Mouse (Mus musculus) stomach, embryonic 16.5 days (tissue): ENCODE results near the gene Dvl1. TPM values are rescaled to one million over a fixed set of nuclear protein-coding genes. Genes with fewer than 3 reads are reported as not detected.

Experiments used
- ATAC-seq: fragments of 200-750 bp; cut with Nextera tagmentation; 2 replicates; pipeline ENCODE4 v1.8.0; 2017; ENCODE audit warnings: moderate number of reproducible peaks, moderate TSS enrichment; ENCODE audit not compliant: insufficient read depth, low FRiP score
- H3K27ac ChIP-seq: fragments of 300-500 bp; sonication (generic); 2 replicates; pipeline ENCODE4 v1.5.1; 2014; ENCODE audit warnings: low read length
- H3K27me3 ChIP-seq: fragments of 300-500 bp; sonication (generic); 2 replicates; pipeline ENCODE4 v1.6.1; 2014; ENCODE audit warnings: low read length, control low read depth, mixed read lengths; ENCODE audit not compliant: control insufficient read depth, insufficient read depth
- H3K36me3 ChIP-seq: fragments of 300-500 bp; sonication (generic); 2 replicates; pipeline ENCODE4 v1.6.1; 2014; ENCODE audit warnings: low read length; ENCODE audit not compliant: control insufficient read depth, insufficient read depth
- H3K4me1 ChIP-seq: fragments of 300-500 bp; sonication (generic); 2 replicates; pipeline ENCODE4 v1.6.1; 2014; ENCODE audit warnings: low read length, control low read depth, mixed read lengths; ENCODE audit not compliant: control insufficient read depth, insufficient read depth
- H3K4me2 ChIP-seq: fragments of 300-500 bp; sonication (generic); 2 replicates; pipeline ENCODE4 v1.6.1; 2014; ENCODE audit warnings: low read depth, low read length, mixed read lengths
- H3K4me3 ChIP-seq: fragments of 300-500 bp; sonication (generic); replicated peaks from 2 replicates; pipeline ENCODE4 v1.5.1; 2014; ENCODE audit warnings: mild to moderate bottlenecking, low read length
- H3K9ac ChIP-seq: fragments of 300-500 bp; sonication (generic); 2 replicates; pipeline ENCODE4 v1.6.1; 2014; ENCODE audit warnings: low read length
- H3K9me3 ChIP-seq: fragments of 300-500 bp; sonication (generic); replicated peaks from 2 replicates; pipeline ENCODE4 v1.6.1; 2016; ENCODE audit warnings: low read length, control low read depth; ENCODE audit not compliant: control insufficient read depth
- WGBS: fragments of 180-500 bp; shearing (Covaris S2); extraction: QIAGEN DNeasy Blood & Tissue Kit; methylation state at CpG from one replicate; pipeline ENCODE4 v1.1.7; 2014; 5-methylcytosine and 5-hydroxymethylcytosine counted together
- polyA plus RNA-seq: library from polyadenylated mRNA; unstranded; fragments of >200 nt; fragmentation: Nextera tagmentation; extraction: Ambion mirVana; gene quantifications from 2 replicates; pipeline ENCODE4 v1.2.1, GENCODE M21; 2015

Gene Dvl1
- polyA plus RNA-seq, 1 experiment from 2014 or later: 5.0 TPM

GRCm38 (mm10) chr4:155905634-155906033 lies 58.4 kb downstream of the Dvl1 start:
- Histone ChIP-seq H3K9ac (no peak overlapping the region), H3K27me3 (no peaks in the 10 kb centered on the region), H3K27ac (no peak overlapping the region), H3K9me3 (no peaks in the 10 kb centered on the region), H3K4me2 (no peak overlapping the region), H3K4me1 (no peaks in the 10 kb centered on the region), H3K4me3 (no peak overlapping the region), H3K36me3 (peaks cover 19% of the 10 kb centered on the region; the same call in 1 of the 2 replicates)
- ATAC-seq: no peak
- WGBS: 85% methylated on average over 13 of the region's 13 CpGs

- H3K36me3 ChIP-seq: peaks cover 19% of the 10 kb centered on the region; the same call in 1 of the 2 replicates
- no peaks in the 10 kb centered on the region for H3K27me3 ChIP-seq
- 82% methylated on average over 9 of the region's 9 CpGs for WGBS
- no peak overlapping the region for H3K4me3 ChIP-seq
- no peaks in the 10 kb centered on the region for H3K4me1 ChIP-seq
- peak; percentile 33; the same call in 1 of the 2 replicates for ATAC-seq
- H3K4me2 ChIP-seq: no peak overlapping the region
- H3K9me3 ChIP-seq: no peaks in the 10 kb centered on the region
- no peak overlapping the region for H3K9ac ChIP-seq
- H3K27ac ChIP-seq: no peak overlapping the region
These were observed 58.9 kb downstream of the Dvl1 start for GRCm38 (mm10) chr4:155906125-155906524.

- Histone ChIP-seq H3K4me1 (no peaks in the 10 kb centered on the region), H3K4me2 (no peak overlapping the region), H3K4me3 (no peak overlapping the region), H3K27me3 (no peaks in the 10 kb centered on the region), H3K9me3 (no peaks in the 10 kb centered on the region), H3K36me3 (peaks cover 12% of the 10 kb centered on the region; the same call in 1 of the 2 replicates), H3K9ac (no peak overlapping the region), H3K27ac (no peak overlapping the region)
- 71% methylated on average over 11 of the region's 11 CpGs for WGBS
- ATAC-seq: no peak
These were observed 59.8 kb downstream of the Dvl1 start for GRCm38 (mm10) chr4:155907003-155907402.

- no peaks in the 10 kb centered on the region for H3K9me3 ChIP-seq
- H3K27me3 ChIP-seq: no peaks in the 10 kb centered on the region
- no peak for ATAC-seq
- no peak overlapping the region for H3K4me3 ChIP-seq
- H3K9ac ChIP-seq: no peak overlapping the region
- no peak overlapping the region for H3K27ac ChIP-seq
- H3K4me2 ChIP-seq: no peak overlapping the region
- no peaks in the 10 kb centered on the region for H3K4me1 ChIP-seq
- H3K36me3 ChIP-seq: peaks cover 7% of the 10 kb centered on the region; the same call in 1 of the 2 replicates
- WGBS: 74% methylated on average over 7 of the region's 7 CpGs
These were observed 61.1 kb downstream of the Dvl1 start for GRCm38 (mm10) chr4:155908281-155908680.

GRCm38 (mm10) chr4:155908751-155909150 lies 61.5 kb downstream of the Dvl1 start:
- H3K4me3 ChIP-seq: no peak overlapping the region
- no peak overlapping the region for H3K4me2 ChIP-seq
- H3K27ac ChIP-seq: no peak overlapping the region
- no peak overlapping the region for H3K9ac ChIP-seq
- ATAC-seq: no peak
- H3K9me3 ChIP-seq: no peaks in the 10 kb centered on the region
- H3K36me3 ChIP-seq: peaks cover 6% of the 10 kb centered on the region; the same call in 1 of the 2 replicates
- WGBS: 87% methylated on average over 4 of the region's 4 CpGs
- H3K27me3 ChIP-seq: no peaks in the 10 kb centered on the region
- H3K4me1 ChIP-seq: no peaks in the 10 kb centered on the region

Other genes starting within 250 kb of the Dvl1 start
- 6.3 and 6.8 TPM in 2 replicates for gene Slc35e2, start 246.0 kb upstream of the Dvl1 start, polyA plus RNA-seq
- gene Cdk11b, start 222.5 kb upstream of the Dvl1 start, polyA plus RNA-seq: 50.8 and 55.7 TPM in 2 replicates
- gene Gm10563, start 202.0 kb upstream of the Dvl1 start, polyA plus RNA-seq: not detected in 2 replicates
- gene Mmp23, start 194.0 kb upstream of the Dvl1 start, polyA plus RNA-seq: 53.8 and 59.8 TPM in 2 replicates
- gene Mib2, start 178.2 kb upstream of the Dvl1 start, polyA plus RNA-seq: 23.3 and 23.8 TPM in 2 replicates
- 2.5 and 2.8 TPM in 2 replicates for gene Fndc10, start 153.1 kb upstream of the Dvl1 start, polyA plus RNA-seq
- 132 and 136 TPM in 2 replicates for gene Ssu72, start 142.6 kb upstream of the Dvl1 start, polyA plus RNA-seq
- gene Tmem240, start 112.6 kb upstream of the Dvl1 start, polyA plus RNA-seq: 0.46 and 0.47 TPM in 2 replicates
- 99.0 and 101 TPM in 2 replicates for gene Atad3a, start 86.3 kb upstream of the Dvl1 start, polyA plus RNA-seq
- gene Vwa1, start 72.7 kb upstream of the Dvl1 start, polyA plus RNA-seq: 34.0 and 34.4 TPM in 2 replicates
- 0.35 and 0.43 TPM in 2 replicates for gene Tmem88b, start 61.5 kb upstream of the Dvl1 start, polyA plus RNA-seq
- gene Ankrd65, start 57.0 kb upstream of the Dvl1 start, polyA plus RNA-seq: 0.31 and 0.35 TPM in 2 replicates
- gene Mrpl20, start 44.5 kb upstream of the Dvl1 start, polyA plus RNA-seq: 191 and 199 TPM in 2 replicates
- 173 and 181 TPM in 2 replicates for gene Ccnl2, start 34.9 kb upstream of the Dvl1 start, polyA plus RNA-seq
- gene Aurkaip1, start 16.1 kb upstream of the Dvl1 start, polyA plus RNA-seq: 135 and 158 TPM in 2 replicates
- gene Mxra8, start 7.7 kb upstream of the Dvl1 start, polyA plus RNA-seq: 126 and 152 TPM in 2 replicates
- 0.32 and 0.35 TPM in 2 replicates for gene Tas1r3, start 16.0 kb downstream of the Dvl1 start, polyA plus RNA-seq
- gene Cptp, start 22.0 kb downstream of the Dvl1 start, polyA plus RNA-seq: 19.4 and 23.0 TPM in 2 replicates
- 61.2 and 63.9 TPM in 2 replicates for gene Ints11, start 22.1 kb downstream of the Dvl1 start, polyA plus RNA-seq
- 51.2 and 54.1 TPM in 2 replicates for gene Pusl1, start 44.4 kb downstream of the Dvl1 start, polyA plus RNA-seq
- 18.0 and 24.0 TPM in 2 replicates for gene Acap3, start 44.4 kb downstream of the Dvl1 start, polyA plus RNA-seq
- gene Ube2j2, start 96.4 kb downstream of the Dvl1 start, polyA plus RNA-seq: 71.6 and 74.5 TPM in 2 replicates
- 32.0 and 37.6 TPM in 2 replicates for gene C1qtnf12, start 114.9 kb downstream of the Dvl1 start, polyA plus RNA-seq
- gene B3galt6, start 145.2 kb downstream of the Dvl1 start, polyA plus RNA-seq: 11.0 and 11.6 TPM in 2 replicates
- 165 and 166 TPM in 2 replicates for gene Sdf4, start 145.5 kb downstream of the Dvl1 start, polyA plus RNA-seq
- gene Tnfrsf4, start 166.4 kb downstream of the Dvl1 start, polyA plus RNA-seq: 0.30 and 0.87 TPM in 2 replicates
- 2.4 and 3.1 TPM in 2 replicates for gene Tnfrsf18, start 178.8 kb downstream of the Dvl1 start, polyA plus RNA-seq
- gene Ttll10, start 212.0 kb downstream of the Dvl1 start, polyA plus RNA-seq: 4.6 and 5.0 TPM in 2 replicates